Mouse (Mus musculus) lung, adult 2 months (tissue): Measurements from ENCODE around the gene Btrc.

ENCODE experiments used
- CTCF ChIP-seq: fragments of 200-500 bp; IDR thresholded peaks from 2 replicates; pipeline ENCODE4 v1.5.1; 2011; ENCODE audit warnings: mild to moderate bottlenecking, low read length, control low read depth; ENCODE audit not compliant: insufficient read depth
- POLR2A ChIP-seq: fragments of 200-500 bp; IDR thresholded peaks from 2 replicates; pipeline ENCODE4 v1.6.1; 2011; ENCODE audit warnings: low read depth, mild to moderate bottlenecking, control low read depth, low read length, borderline replicate concordance; ENCODE audit errors: extremely low read depth

GRCm38 (mm10) chr19:45475928-45476553 lies 112.5 kb downstream of the Btrc start:
- no peak for TF ChIP-seq POLR2A
- no peak for TF ChIP-seq CTCF
